Mouse (Mus musculus) spleen, adult 2 months (tissue): ENCODE measurements around the gene Igsf21.

Source experiments
- CTCF ChIP-seq: fragments of 200-500 bp; IDR thresholded peaks from 2 replicates; pipeline ENCODE4 v1.5.1; 2011; ENCODE audit warnings: mild to moderate bottlenecking, inconsistent platforms; ENCODE audit not compliant: insufficient read depth, insufficient read length, insufficient replicate concordance; ENCODE audit errors: extremely low read depth
- POLR2A ChIP-seq: fragments of 200-500 bp; IDR thresholded peaks from 2 replicates; pipeline ENCODE4 v1.6.1; 2011; ENCODE audit warnings: low read depth, low read length, inconsistent platforms

- TF ChIP-seq POLR2A, result no peak
- TF ChIP-seq CTCF, result no peak
Observed at GRCm38 (mm10) chr4:140248396-140248795, 1.8 kb upstream of the Igsf21 start.
